Mouse (Mus musculus): ENCODE results near the gene Lrp5.

- no peak for TF ChIP-seq CTCF (IDR thresholded peaks at IDR 0.05; ENCODE audit: low read depth, low read length)
- TF ChIP-seq POLR2A (IDR thresholded peaks at IDR 0.05; ENCODE audit: insufficient read depth, low read length), result no peak
Observed at GRCm38 (mm10) chr19:3628223-3628622, 58.1 kb downstream of the Lrp5 start.

All from ES-Bruce4 (cell line).